Comparison of ENCODE assay signal across 8 mouse cellular contexts in the genomic region with DNA sequence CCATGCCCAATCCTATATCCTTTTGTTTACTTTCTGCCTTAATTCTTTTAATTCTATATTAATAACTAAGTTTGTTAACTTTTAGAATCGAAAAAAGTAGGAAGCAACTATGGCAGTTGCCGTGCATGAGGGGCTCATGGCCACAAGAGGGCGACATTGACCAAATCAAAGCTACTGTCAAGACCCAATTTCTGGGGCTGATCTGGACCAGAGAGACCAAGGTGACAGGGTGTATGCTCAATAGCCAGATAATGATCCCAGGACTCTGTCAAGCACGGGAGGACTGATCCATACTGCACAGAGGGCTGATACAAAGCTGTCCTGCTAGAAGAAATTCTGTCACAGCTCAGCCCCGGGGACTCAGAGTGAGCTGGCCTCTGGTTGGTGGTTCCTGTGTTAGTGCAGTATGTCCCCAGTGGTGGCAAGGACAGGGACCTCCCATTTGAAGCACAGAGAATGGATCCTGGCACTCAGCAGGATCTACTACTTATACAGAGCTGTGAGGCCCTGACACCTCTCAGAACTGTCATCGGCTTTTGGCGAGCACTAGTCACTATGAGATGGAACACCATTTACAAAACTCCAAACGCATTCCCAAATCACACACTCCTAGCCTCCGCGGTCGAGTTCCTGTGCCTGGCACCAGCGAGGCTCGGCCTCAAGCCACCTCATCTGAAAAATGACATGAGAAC. TPM values are rescaled to one million over a fixed set of nuclear protein-coding genes. Genes with fewer than 3 reads are reported as not detected.
A peak's percentile ranks its signal among the peaks of the same experiment; 100 is the strongest.
DNase-seq lines count a peak whose midpoint lies in the region; ATAC-seq and TF ChIP-seq lines count a peak whose summit lies in the region.
"Had no signal": no experiment of that assay in that cellular context is flagged by ENCODE, and none has a peak within 500 bp of the region (broad histone marks: within the 10 kb centered on the region; RNA-seq: fewer than 3 reads in every experiment).

No protein-coding gene starts in this region.

- TF ChIP-seq POLR2A in small intestine, adult 2 months (IDR thresholded peaks at IDR 0.05; ENCODE audit: low read depth, low read length): no peak

- H3K4me2 ChIP-seq in forebrain, postnatal 0 days (ENCODE audit: low read depth): no peak overlapping the region
- H3K4me2 ChIP-seq in hindbrain, embryonic 11.5 days (replicated peaks; ENCODE audit: low read depth, low read length): no peak overlapping the region
- H3K4me2 ChIP-seq: midbrain, embryonic 12.5 days had no signal

- H3K4me1 ChIP-seq in forebrain, postnatal 0 days (ENCODE audit: insufficient read depth): no peaks in the 10 kb centered on the region
- H3K4me1 ChIP-seq in hindbrain, embryonic 11.5 days (replicated peaks; ENCODE audit: control insufficient read depth, insufficient read depth, low read length): no peaks in the 10 kb centered on the region
- no peaks in the 10 kb centered on the region for H3K4me1 ChIP-seq in midbrain, embryonic 10.5 days
- peaks cover 12% of the 10 kb centered on the region for H3K4me1 ChIP-seq in small intestine, adult 2 months (ENCODE audit: control insufficient read depth, insufficient read depth, insufficient read length, low read length)
- H3K4me1 ChIP-seq: midbrain, embryonic 12.5 days had no signal

- H3K27me3 ChIP-seq in forebrain, postnatal 0 days (ENCODE audit: insufficient read depth, low read length): no peaks in the 10 kb centered on the region
- no peaks in the 10 kb centered on the region for H3K27me3 ChIP-seq in hindbrain, embryonic 11.5 days (ENCODE audit: control insufficient read depth, insufficient read depth, low read length)
- no peaks in the 10 kb centered on the region for H3K27me3 ChIP-seq in midbrain, embryonic 10.5 days (ENCODE audit: low read depth, poor library complexity, severe bottlenecking)
- H3K27me3 ChIP-seq in small intestine, adult 2 months (ENCODE audit: control insufficient read depth, insufficient read depth, low read length): no peaks in the 10 kb centered on the region
- H3K27me3 ChIP-seq: midbrain, embryonic 12.5 days had no signal

- peak; percentile 87 for TF ChIP-seq CTCF in forebrain, postnatal 0 days (IDR thresholded peaks at IDR 0.05; ENCODE audit: low read depth)
- TF ChIP-seq CTCF in small intestine, adult 2 months (IDR thresholded peaks at IDR 0.05; ENCODE audit: extremely low read depth, insufficient read length, insufficient replicate concordance, low read depth, low read length): peak; percentile 88; the same call in 1 of the 2 replicates

- H3K27ac ChIP-seq in forebrain, postnatal 0 days (ENCODE audit: low read depth, low read length): no peak overlapping the region
- no peak overlapping the region for H3K27ac ChIP-seq in hindbrain, embryonic 11.5 days (ENCODE audit: low read depth, low read length)
- no peak overlapping the region for H3K27ac ChIP-seq in midbrain, embryonic 10.5 days (replicated peaks)
- no peak overlapping the region for H3K27ac ChIP-seq in small intestine, adult 2 months (ENCODE audit: insufficient read depth, low read depth, low read length)
- H3K27ac ChIP-seq: midbrain, embryonic 12.5 days had no signal

- no peak overlapping the region for H3K9ac ChIP-seq in forebrain, postnatal 0 days
- no peak overlapping the region for H3K9ac ChIP-seq in hindbrain, embryonic 11.5 days (ENCODE audit: low read depth, low read length)
- H3K9ac ChIP-seq: midbrain, embryonic 12.5 days had no signal

- H3K4me3 ChIP-seq in forebrain, postnatal 0 days (ENCODE audit: low read depth, low read length): no peak overlapping the region
- no peak overlapping the region for H3K4me3 ChIP-seq in hindbrain, embryonic 11.5 days (ENCODE audit: low read depth, low read length)
- no peak overlapping the region for H3K4me3 ChIP-seq in midbrain, embryonic 10.5 days
- no peak overlapping the region for H3K4me3 ChIP-seq in small intestine, adult 2 months (ENCODE audit: low read depth, low read length)
- H3K4me3 ChIP-seq: midbrain, embryonic 12.5 days had no signal

- WGBS in forebrain, postnatal 0 days: 68% methylated on average over 13 of the region's 13 CpGs
- WGBS in hindbrain, embryonic 11.5 days: 71% methylated on average over 13 of the region's 13 CpGs
- WGBS in midbrain, embryonic 10.5 days: 73% methylated on average over 13 of the region's 13 CpGs
- WGBS in small intestine, adult 2 months: 66% methylated on average over 13 of the region's 13 CpGs

- peaks cover 23% of the 10 kb centered on the region for H3K36me3 ChIP-seq in forebrain, postnatal 0 days (ENCODE audit: insufficient read depth)
- 0 out of 2 replicates have a peak, but pooled peaks cover 2% of the 10 kb centered on the region for H3K36me3 ChIP-seq in hindbrain, embryonic 11.5 days (ENCODE audit: control insufficient read depth, insufficient read depth, low read length)
- H3K36me3 ChIP-seq in midbrain, embryonic 10.5 days: peaks cover 90% of the 10 kb centered on the region
- H3K36me3 ChIP-seq in small intestine, adult 2 months (ENCODE audit: control insufficient read depth, insufficient read depth, low read length): peaks cover 41% of the 10 kb centered on the region

- DNase-seq in NIH3T3 (ENCODE audit: low read depth): peak; percentile 87
- peak; percentile 43 for DNase-seq in c-Kit-positive CD71-positive TER-119-negative erythroid progenitor cells, embryonic 14.5 days (ENCODE audit: low read depth)
- DNase-seq in forebrain, postnatal 0 days: peak; percentile 87
- DNase-seq in hindbrain, embryonic 11.5 days (ENCODE audit: low spot score): peak; percentile 81
- peak; percentile 60 to 84 for DNase-seq in layer of hippocampus, postnatal 25 days (ENCODE audit: extremely low spot score in 1 of 2, low spot score in 1 of 2)
- peak; percentile 74 for DNase-seq in midbrain, embryonic 10.5 days (ENCODE audit: low spot score)

- H3K9me3 ChIP-seq in forebrain, postnatal 0 days (ENCODE audit: low read length): no peaks in the 10 kb centered on the region
- no peaks in the 10 kb centered on the region for H3K9me3 ChIP-seq in hindbrain, embryonic 11.5 days (ENCODE audit: control insufficient read depth, low read length)
- H3K9me3 ChIP-seq in midbrain, embryonic 10.5 days (replicated peaks): no peaks in the 10 kb centered on the region
- H3K9me3 ChIP-seq: midbrain, embryonic 12.5 days had no signal

- ATAC-seq in forebrain, postnatal 0 days: peak; percentile 58
- ATAC-seq in hindbrain, embryonic 11.5 days (ENCODE audit: low FRiP score): no peak

RNA-seq across cellular contexts. Expression of gene Sardh, which starts 32.9 kb away (rescaled TPM):
- 7.2 and 7.5 TPM in 2 replicates for total RNA-seq in forebrain, postnatal 0 days (2014; rRNA removed)
- polyA plus RNA-seq in forebrain, postnatal 0 days (2015; fragmentation: Nextera tagmentation; extraction: Ambion mirVana): 5.7 and 6.2 TPM in 2 replicates
- polyA plus RNA-seq in hindbrain, embryonic 11.5 days (2014; fragmentation: Nextera tagmentation; extraction: Ambion mirVana): 3.1 and 5.5 TPM in 2 replicates
- total RNA-seq in layer of hippocampus, postnatal 25 days (2021): 10 to 100 TPM in 1 of 2 experiments, 1 to 10 TPM in 1; 9.8 to 11.0 TPM
- polyA plus RNA-seq in midbrain, embryonic 10.5 days (2016; fragmentation: Nextera tagmentation; extraction: Ambion mirVana): 1.0 and 3.7 TPM in 2 replicates
- polyA plus RNA-seq in small intestine, adult 2 months (2012; rRNA removed): 9.3 and 13.1 TPM in 2 replicates
